Mouse (Mus musculus) gastrocnemius, adult 8-10 months (tissue): ENCODE measurements around the gene Tfam. TPM values are rescaled to one million over a fixed set of nuclear protein-coding genes. Genes with fewer than 3 reads are reported as not detected.

Experiments used
- DNase-seq, 2 experiments: peaks; one replicate each; pipeline ENCODE4 v3.0.0; 2022; ENCODE audit warnings: low spot score in 2 of 2
- total RNA-seq, 4 experiments: library from RNA; stranded (reverse); gene quantifications; 2 replicates each; pipeline ENCODE4 v1.2.4; 2022

The Tfam gene
- 10 to 100 TPM; 46.6 to 55.8 (median 49.7) TPM for total RNA-seq

GRCm38 (mm10) chr10:71238240-71238554 lies at the start of gene Tfam:
Gene Tfam, minus strand, starts transcription at chr10:71238280.
- no peak for DNase-seq

GRCm38 (mm10) chr10:71285126-71285580 lies 47.1 kb upstream of the Tfam start, which contains the start of gene Ube2d1:
Gene Ube2d1, minus strand, starts transcription at chr10:71285262.
- peak; percentile 82 to 84 for DNase-seq

GRCm38 (mm10) chr10:71284511-71285125 lies 46.5 kb upstream of the Tfam start:
- DNase-seq: peak; percentile 46 to 66

- DNase-seq: no peak
Observed at GRCm38 (mm10) chr10:71284131-71284510, 46.0 kb upstream of the Tfam start.

- no peak for DNase-seq
Observed at GRCm38 (mm10) chr10:71273008-71273739, 35.1 kb upstream of the Tfam start.

- DNase-seq: no peak
Observed at GRCm38 (mm10) chr10:71267973-71268372, 29.9 kb upstream of the Tfam start.

GRCm38 (mm10) chr10:71267511-71267910 lies 29.4 kb upstream of the Tfam start:
- DNase-seq: no peak

GRCm38 (mm10) chr10:71265067-71265466 lies 27.0 kb upstream of the Tfam start:
- DNase-seq: no peak

- DNase-seq: no peak
Observed at GRCm38 (mm10) chr10:71261637-71262036, 23.6 kb upstream of the Tfam start.

GRCm38 (mm10) chr10:71258943-71259342 lies 20.9 kb upstream of the Tfam start:
- no peak for DNase-seq

GRCm38 (mm10) chr10:71258516-71258915 lies 20.4 kb upstream of the Tfam start:
- DNase-seq: no peak

GRCm38 (mm10) chr10:71253147-71253546 lies 15.1 kb upstream of the Tfam start:
- no peak for DNase-seq

- peak in 1 of 2 experiments; percentile 28 for DNase-seq
Observed at GRCm38 (mm10) chr10:71252421-71252820, 14.3 kb upstream of the Tfam start.

GRCm38 (mm10) chr10:71251846-71252245 lies 13.8 kb upstream of the Tfam start:
- DNase-seq: peak; percentile 45 to 72

- no peak for DNase-seq
Observed at GRCm38 (mm10) chr10:71251256-71251655, 13.2 kb upstream of the Tfam start.

GRCm38 (mm10) chr10:71250472-71250871 lies 12.4 kb upstream of the Tfam start:
- peak; percentile 24 to 28 for DNase-seq

GRCm38 (mm10) chr10:71249086-71249880 lies 11.2 kb upstream of the Tfam start:
- DNase-seq: no peak

GRCm38 (mm10) chr10:71246956-71247355 lies 8.9 kb upstream of the Tfam start:
- no peak for DNase-seq

- no peak for DNase-seq
Observed at GRCm38 (mm10) chr10:71239479-71240120, 1.5 kb upstream of the Tfam start.

- peak; percentile 93 to 94 for DNase-seq
Observed at GRCm38 (mm10) chr10:71237516-71238239, 402 bp downstream of the Tfam start.

GRCm38 (mm10) chr10:71234071-71234470 lies 4.0 kb downstream of the Tfam start:
- DNase-seq: no peak
